Mouse (Mus musculus) cerebellum, postnatal 10 days (tissue): ENCODE data around the gene Rps2.
"Not testable (repeated sequence)": the region's sequence is repeated elsewhere in the genome, so short reads cannot be mapped to it uniquely, and the experiment has no call there.

ENCODE experiments used
- DNase-seq, 2 experiments: peaks; one replicate each; pipeline ENCODE4 v3.0.0; 2021; ENCODE audit warnings: mixed read lengths in 2 of 2

Gene Rps2

DNA sequence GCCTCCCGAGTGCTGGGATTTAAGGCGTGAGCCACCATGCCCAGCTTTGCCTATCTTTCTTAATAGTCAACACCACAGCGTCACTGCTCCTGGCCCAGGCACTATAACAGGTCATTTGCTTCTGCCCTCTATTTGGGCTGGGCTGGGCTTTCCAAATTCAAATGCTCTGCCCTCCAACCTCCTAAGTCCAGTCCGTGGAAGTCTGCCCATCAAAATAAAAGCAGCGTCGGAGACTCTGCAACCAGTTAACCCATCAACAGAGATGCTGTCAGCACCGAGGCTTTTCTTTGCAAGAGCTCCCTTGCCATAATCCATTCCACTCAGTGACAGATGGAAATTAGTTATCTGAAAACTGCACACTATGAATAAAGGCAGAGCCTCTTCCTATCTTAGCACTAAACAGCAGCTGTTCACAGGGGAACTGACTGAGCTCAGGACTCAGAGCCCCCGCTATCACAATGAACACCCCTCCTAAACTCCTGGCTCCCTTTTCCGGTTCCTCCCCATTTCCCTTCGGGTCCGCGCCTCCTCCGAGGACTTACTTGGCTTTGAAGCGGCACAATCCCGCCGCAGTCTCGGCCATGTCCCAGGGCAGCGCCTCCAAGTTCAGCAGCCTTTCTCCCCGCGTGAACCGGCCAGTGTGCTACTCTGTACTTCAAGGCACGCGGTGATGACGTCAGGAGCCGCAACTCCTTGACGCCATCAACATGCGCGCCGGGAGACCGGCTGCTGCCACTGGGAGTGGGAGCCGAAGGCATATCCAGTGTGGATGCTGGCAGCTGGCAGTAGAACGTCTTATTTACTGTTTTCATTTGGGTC, 10.7 kb upstream of the Rps2 start, which contains the start of gene Tbl3:
Gene Tbl3, minus strand, starts transcription at position 679 of the 819 bp plus-strand sequence.
- peak; percentile 98 for DNase-seq

DNA sequence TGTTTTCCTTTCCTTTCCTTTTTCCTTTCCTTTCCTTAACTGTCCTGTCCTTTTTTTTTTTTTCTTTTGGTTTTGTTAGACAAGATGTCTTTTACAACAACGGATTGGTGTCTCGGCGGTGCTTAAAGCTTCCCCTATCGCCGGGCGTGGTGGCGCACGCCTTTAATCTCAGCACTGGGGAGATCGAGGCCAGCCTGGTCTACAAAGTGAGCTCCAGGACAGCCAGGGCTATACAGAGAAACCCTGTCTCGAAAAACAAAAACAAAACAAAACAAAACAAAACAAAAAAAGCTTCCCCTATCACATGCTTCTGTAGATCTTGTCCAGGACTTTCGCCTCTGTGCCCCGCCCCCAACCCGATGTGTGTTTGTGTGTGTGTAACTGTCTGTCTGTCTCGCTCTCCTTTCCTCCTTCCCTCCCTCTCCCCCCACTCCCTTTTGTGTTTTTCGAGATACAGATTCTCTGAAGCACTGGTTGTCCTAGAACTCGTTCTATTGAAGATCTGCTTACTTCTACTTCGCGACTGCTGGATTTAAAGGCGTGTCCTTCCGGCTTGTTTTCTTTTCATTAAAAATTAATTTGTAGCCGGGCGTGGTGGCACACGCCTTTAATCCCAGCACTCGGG, 10.0 kb upstream of the Rps2 start:
- DNase-seq: no peak

DNA sequence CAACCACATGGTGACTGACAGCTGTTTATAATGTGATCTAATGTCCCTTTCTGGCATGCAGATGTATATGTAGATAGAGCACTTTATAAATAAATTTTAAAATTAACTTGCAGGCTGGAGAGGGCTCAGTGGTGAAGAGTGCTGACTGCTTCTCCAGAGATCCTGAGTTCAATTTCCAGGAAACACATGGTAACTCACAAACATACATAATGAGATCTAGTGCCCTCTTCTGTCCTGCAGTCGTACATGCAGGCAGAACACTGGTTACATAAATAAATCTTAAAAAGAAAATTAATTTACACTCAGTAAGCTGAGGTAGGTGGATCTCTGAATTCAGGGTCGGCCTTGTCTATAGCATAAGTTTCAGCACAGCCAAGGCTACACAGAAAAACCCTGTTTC, 9.3 kb upstream of the Rps2 start:
- no peak for DNase-seq

DNA sequence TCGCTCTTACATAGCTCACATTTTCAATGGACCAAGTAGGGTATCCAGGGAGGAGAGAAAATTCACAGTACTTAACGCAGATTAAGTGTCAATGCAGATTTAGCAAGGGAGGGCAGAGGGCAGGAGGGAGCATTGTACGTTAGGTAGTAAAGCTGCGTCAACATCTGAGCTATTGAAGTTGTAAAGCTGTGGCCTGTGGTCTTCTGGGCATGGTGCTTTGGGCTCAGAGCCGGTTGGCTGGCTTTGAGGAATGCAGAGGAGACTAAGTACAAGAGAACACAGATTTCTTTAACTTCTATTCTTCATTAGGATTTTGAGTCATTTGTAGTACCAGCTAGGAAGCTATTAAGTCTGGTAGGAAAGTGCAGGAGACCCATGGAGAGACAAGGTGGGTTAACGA, 2.4 kb upstream of the Rps2 start:
- no peak for DNase-seq

DNA sequence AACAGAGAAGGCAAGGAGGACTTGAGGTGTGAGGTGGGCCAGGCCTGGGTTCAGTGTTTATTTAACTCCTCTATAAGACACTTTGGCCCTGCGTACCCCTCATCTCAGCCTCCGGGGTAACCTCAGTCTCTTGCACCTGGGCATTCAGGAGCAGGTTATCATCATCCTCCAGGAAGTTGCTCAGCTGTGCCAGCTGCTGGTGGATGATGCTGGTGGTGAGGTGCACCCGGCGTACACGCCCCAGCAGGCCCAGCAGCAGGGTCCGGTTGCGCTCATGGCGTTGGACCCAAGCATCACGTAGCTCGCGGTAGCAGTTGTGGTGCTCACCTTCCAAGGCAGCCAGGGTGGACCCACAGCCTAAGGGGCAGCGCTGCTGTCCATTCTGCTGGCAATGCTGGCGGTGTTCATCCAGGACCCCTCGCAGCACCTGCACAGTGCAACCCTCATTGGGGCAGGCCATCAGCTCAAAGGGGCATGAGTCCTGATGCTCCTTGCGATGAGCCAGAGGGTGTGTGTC, 1.7 kb upstream of the Rps2 start:
- no peak for DNase-seq

DNA sequence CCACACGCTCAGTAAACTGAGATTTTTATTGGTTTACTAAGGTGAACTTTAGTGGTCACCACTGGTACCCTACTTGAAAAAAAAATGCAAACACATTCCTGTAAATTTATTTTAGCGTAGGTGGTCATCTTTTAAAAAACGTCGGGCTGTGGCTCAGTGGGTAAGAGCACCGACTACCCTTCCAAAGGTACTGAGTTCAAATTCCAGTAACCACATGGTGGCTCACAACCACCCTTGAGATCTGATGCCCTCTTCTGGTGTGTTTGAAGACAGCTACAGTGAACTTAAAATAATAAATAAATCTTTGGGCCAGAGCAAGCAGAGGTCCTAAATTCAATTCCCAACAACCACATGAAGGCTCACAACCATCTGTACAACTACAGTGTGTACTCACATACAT, 1.0 kb downstream of the Rps2 start:
- not testable (repeated sequence) for DNase-seq

DNA sequence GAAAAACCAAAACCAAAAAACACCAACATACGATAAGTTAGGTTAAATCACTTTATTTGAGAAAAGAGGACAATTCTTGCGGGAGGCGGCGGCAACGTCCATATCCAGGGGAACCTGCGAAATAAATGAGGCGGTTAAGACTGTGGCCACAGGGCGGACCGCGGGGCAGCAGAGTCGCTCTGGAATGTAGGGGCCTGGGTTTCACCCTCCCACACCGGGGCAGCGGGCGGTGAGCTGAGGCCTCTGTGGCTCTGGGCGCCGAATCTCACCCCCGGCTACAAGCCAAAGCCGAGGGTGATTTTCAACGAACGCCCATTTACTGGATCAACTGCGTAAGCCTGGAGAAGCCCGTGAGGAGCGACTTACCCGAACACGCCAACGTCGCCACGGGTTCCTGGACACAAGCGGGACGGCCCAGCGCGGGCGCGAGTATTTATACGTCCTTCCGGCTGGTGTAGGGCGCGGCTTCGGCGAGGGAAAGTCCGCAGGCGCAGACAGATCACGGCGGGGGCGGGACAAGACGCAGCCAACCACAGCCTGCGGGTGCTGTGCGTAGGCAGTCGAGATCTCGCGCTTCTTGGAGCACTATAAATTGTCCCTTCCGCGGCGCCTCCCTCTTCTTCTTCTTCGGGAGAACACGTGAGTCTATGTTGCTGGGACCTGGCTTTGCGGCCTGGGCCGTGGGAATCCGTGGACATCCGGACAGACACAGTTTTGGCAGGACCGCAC, 1.7 kb downstream of the Rps2 start:
- peak; percentile 99 for DNase-seq

DNA sequence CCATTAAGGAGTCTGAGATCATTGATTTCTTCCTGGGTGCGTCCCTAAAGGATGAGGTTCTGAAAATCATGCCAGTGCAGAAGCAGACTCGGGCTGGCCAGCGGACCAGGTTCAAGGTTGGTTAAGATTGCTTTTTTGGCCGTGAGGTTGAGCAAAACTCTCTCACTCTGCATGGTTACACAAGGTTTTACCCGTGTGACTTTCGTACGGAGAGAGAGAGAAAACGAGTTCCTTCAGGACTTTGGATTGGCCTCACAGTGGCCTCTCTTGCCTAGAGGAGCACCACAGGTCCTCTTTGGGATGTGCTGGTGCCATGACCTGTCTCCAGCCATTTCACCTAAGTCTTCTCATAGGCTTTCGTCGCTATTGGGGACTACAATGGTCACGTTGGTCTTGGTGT, 2.7 kb downstream of the Rps2 start:
- DNase-seq: not testable (repeated sequence)

DNA sequence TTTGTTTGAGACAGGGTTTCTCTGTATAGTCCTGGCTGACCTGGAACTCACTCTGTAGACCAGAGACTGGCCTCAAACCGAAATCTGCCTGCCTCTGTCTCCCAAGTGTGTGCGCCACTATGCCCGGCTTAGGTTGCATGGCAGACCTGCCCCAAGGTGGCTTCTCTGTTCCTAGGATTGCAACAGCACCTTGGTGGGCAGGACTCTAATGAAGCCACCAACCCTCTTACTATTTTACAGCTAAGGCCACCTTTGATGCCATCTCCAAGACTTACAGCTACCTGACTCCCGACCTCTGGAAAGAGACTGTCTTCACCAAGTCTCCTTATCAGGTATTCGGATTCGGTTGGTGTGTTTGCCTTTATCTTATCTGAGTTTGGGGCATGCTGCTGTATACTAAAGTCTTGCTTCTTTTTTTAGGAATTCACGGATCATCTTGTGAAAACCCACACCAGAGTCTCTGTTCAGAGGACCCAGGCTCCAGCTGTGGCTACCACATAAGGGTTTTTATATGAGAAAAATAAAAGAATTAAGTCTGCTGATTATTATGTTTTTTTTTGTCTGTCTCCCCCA, 3.6 kb downstream of the Rps2 start:
- DNase-seq: not testable (repeated sequence)

DNA sequence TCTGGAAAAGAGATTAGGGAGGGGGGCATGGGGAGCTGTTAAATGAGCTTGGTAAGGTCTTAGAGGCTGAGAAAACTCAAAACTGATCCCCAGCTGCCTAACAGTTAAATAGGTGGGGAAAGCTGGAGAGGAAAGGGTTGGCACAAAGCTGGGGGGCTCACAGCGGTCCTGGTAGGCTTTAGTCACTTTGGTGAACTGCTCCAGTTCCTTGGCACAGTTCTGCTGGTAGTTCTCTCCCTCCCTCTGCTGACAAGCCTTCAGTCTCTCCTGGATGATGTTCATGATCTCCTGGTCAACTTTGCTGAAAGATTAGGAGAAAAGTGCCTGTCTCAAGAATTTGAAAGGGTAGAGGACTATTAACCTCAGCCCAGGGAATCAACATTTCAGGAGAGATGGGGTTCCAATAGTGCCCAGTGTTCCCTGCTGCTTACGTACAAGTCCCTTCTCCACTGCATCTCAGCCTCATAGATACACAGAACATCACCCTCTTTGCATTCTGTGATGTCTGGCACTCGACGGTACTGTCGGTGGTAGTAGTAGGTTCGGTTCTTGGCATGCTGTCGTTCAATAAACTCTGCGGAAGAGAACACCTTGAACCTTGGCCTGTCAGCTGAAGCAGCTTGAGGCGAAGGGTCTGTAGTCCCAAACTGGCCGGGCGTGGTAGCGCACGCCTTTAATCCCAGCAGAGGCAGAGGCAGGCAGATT, 4.5 kb downstream of the Rps2 start:
- DNase-seq: no peak

DNA sequence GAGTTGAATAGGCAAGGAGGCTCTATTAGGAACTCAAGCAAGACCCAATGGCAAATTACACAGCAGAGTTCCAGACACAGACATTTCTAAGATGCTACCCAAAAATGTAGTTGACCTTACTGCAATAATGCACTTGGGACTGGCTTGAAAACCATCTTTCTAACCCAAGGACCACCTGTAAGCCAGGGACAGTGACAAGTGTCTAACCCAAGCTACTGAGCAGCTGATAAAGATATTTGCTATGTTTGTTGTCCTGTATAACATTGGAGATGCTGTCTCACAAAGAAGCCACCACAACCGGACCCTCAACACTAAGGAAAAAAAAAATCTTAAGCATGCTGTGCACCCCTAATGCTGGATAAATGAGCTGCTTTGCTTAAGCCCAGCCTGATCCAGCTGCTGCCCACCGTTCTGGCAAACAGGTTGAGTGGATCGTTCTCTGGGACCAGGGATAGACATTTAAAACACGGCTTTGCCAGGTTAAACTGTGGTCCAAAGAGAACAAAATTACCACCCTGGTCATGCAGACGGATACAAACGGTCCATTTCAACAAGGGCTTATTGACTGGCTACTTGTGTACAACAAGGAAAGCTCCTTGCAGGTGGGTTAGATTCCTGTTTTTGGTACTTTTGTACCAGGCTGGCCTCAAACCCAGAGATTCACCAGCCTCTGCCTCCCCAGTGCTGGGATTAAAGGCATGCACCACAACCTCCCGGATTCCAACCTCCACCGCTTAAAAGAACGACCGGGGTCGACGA, 5.4 kb downstream of the Rps2 start:
- no peak for DNase-seq

DNA sequence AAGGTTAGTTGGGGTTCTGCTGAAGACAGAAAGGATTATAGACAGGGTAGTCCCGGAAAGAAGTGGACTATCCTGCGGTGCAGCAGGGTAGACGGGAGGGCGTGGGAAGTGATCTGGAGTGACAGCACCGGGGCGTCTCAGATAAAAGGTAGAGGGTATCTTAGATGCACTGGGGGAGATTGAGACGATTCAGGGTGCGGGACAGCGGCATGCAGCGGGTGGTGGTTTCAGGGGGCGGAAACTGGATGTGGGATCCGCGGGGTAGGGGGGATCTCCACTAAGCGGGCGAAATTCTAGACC, 5.9 kb downstream of the Rps2 start:
- no peak for DNase-seq

DNA sequence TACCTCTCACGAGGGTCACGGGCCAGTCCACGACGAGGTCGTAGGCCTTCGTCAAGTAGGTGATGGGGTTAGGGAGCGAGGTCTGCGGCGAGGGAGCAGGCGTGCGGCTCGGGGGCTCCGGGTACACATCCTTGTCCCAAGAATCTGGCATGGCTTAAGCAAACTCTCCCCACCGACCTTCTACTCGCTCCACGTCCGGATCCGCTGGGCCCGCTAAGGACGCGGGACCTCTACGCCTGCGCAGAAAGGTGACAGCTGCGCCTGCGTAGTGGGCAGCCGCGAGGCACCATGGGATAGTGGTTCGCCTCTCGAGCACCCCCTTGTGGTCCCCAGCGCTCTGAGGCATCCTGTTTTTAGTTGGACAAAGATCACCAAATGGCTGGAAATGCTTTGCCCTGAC, 6.3 kb downstream of the Rps2 start, which contains the start of gene Ndufb10:
Gene Ndufb10, minus strand, starts transcription at position 295 of the 400 bp plus-strand sequence.
- peak; percentile 99 to 100 for DNase-seq

DNA sequence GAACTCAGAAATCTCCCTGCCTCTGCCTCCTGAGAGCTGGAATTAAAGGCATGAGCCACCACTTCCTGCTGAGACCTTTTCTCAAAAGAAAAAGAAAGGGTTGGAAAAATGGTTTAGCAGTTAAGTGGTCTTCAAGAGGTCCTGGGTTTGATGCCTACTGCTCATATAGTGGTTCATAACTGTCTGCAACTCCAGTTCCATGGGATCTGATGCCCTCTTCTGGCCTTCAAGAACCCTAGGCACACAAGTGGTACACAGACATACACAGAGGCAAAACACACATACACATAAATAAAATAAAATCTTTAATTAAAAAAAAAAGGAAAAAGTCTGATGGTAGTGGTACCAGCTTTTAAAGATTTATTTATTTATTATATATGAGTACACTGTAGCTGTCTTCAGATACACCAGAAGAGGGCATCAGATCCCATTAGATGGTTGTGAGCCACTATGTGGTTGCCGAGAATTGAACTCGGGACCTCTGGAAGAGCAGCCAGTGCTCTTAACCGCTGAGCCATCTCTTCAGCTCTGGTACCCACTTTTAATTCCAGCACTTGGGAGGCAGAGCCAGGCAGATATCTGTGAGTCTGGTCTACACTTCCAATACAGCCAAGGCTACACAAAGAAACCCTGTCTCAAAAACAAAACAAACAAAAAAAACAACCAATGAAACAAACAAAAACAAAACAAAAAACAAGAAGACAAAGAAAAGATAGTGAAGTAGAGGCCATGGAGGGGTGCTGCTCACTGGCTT, 7.9 kb downstream of the Rps2 start:
- DNase-seq: no peak

DNA sequence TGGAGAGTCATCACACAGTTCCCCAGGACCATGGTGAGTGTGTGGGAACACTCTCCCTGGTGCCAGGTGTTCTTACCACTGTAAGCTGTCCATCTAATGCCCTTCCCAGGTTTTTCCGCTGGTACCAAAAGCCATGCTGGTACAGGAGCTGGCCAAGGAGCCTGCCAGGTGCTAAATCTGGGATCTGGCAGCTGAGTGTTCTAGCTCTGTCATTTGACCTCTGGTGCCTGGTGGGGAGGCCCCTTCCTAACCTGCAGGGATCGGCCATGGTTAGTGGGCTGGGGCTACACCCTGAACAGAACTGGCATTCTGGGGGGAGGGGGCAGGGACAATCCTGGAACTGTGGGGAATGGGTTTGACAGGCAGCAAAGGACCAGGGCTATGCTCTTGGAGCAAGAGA, 9.7 kb downstream of the Rps2 start, which contains the start of gene Rpl3l:
Gene Rpl3l, plus strand, starts transcription at position 203 of the 400 bp plus-strand sequence.
- DNase-seq: no peak

DNA sequence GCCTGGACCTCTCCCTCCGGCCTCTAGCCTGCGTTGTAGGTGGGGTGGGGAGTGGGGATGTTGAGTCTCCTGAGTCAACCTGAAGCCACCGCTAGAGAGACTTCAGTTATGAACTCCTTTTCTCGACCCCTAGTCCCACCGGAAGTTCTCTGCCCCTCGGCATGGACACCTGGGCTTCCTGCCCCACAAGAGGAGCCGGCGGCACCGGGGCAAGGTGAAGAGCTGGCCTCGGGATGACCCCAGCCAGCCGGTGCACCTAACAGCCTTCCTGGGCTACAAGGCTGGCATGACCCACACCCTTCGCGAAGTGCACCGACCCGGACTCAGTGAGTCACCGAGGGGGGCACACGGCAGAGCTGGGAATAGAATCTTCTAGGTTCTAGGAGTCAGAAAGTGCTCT, 10.3 kb downstream of the Rps2 start:
- no peak for DNase-seq

DNA sequence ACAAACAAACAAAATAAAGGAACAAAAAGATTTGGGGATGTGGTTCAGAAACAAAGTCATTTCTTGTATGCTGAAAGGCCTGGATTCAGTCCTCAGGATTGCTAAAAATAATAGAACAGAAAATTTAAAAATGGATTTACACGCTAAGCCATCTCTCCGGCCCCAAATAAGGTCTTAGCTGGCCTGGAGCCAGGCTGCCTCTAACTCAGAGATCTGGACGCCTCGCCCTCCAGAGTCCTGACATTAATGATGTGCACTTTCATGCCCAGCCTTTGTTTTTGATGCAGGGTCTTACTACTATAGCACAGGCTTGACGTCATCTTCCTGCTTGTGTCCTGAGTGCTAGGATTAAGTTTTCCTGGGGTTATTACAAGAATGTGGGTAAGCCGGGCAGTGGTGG, 11.2 kb downstream of the Rps2 start:
- DNase-seq: no peak

DNA sequence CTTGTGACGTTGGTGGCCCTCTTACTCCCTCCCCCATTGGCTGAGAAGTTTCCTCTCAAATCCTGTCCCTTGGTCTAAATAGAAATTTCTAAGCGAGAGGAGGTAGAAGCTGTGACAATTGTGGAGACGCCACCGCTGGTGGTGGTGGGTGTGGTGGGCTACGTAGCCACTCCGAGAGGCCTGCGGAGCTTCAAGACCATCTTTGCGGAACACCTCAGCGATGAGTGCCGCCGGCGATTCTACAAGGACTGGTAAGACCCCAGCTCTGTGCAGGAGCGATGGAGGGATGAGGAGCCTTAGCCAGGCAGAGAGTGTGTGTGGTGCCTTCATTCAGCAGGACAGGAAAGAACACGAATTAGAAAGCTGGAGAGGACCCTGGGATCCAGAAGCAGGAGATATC, 12.9 kb downstream of the Rps2 start:
- no peak for DNase-seq

DNA sequence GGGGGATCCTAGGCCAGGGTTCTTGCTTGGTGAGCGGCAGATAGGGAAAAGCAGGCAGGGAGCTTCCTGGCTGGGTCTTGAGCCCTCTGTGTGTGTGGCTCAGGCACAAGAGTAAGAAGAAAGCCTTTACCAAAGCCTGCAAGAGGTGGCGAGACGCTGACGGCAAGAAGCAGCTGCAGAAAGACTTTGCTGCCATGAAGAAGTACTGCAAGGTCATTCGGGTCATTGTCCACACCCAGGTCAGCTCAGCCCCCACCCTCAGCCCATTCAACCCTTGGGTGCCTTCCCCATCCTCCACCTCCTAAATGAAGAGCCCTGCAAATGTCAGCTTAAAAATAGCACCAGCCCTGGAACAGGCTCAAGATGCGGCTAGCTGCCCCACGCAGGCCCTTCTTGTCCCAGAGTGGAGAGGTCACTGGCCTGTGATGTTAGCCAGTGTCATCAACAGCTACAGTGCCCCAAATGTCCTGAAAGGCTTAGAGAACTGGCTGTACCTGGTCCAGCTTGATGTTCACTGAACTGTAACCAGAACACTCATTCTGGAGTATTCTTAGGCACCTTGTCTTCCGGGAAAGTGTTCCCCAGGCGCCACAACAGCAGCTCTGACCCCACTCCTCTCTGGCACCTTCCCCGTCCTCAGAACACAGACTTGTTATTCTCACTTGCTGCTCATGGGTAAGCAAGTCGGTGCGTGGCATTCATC, 14.5 kb downstream of the Rps2 start:
- no peak for DNase-seq

DNA sequence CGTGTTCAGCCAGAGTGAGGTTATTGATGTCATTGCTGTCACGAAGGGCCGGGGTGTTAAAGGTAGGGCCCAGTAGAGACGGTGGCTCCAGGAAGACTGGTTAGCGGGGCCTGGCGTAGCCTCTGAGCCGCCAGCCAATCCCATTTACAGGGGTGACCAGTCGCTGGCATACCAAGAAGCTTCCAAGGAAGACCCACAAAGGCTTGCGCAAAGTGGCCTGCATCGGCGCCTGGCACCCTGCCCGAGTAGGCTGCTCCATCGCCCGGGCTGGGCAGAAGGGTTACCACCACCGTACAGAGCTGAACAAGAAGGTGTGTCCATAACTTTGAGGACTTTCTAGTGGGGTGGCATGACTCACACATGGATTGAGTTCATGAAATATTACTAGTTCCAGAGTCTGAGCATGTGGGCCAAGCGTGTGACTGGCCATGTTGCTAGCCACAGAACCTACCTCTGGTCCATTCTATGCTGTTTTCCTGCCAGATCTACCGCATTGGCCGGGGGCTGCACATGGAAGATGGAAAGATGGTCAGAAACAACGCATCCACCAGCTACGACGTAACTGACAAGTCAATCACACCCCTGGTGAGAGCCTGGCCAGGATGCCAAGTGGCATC, 15.6 kb downstream of the Rps2 start:
- DNase-seq: no peak
